Mouse (Mus musculus) olfactory bulb, adult 2 months (tissue): ENCODE results near the gene Ccdc85a.

Experiments
- CTCF ChIP-seq: fragments of 200-500 bp; IDR thresholded peaks from 2 replicates; pipeline ENCODE4 v1.5.1; 2012; ENCODE audit warnings: low read depth, mild to moderate bottlenecking, low read length, moderate library complexity; ENCODE audit not compliant: insufficient read depth
- POLR2A ChIP-seq: fragments of 200-500 bp; IDR thresholded peaks from 2 replicates; pipeline ENCODE4 v1.6.1; 2012; ENCODE audit warnings: mild to moderate bottlenecking, low read depth, low read length, moderate library complexity; ENCODE audit not compliant: insufficient read depth

DNA sequence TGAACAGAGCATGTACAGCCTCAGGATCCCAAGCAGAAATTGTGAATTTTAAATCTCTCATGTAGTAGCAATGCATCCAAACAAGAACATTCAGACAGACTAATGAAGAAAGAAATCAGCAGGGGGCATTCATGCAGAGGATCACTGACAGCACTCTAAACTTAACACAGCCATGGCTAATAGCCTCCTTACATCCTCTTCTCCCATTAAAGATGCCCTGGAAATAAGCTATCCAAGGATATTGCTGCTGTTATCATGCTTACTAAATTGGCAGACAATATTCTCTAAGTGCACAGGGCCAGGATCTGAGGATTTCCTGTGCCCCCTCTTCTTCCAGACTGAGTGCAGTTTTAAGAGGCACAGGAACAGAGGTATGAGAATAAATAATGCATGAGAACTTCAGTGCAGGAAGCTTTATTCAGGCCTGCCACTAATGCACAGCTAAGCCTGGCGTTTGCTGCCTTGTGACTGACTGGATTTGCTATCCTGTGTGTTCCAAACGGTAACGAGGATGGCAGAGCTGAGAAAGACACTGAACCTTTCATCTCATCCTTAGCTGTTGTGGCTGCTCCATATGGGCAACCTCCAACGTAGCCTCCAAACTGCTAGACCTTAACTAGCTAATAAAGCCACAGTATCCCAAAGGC lies 99.9 kb downstream of the Ccdc85a start:
- TF ChIP-seq POLR2A (no peak), CTCF (no peak)
